Mouse (Mus musculus): ENCODE data around the gene Tnc. TPM values are rescaled to one million over a fixed set of nuclear protein-coding genes. Genes with fewer than 3 reads are reported as not detected.

The Tnc gene
- polyA plus RNA-seq, 1 experiment = 29.8 TPM

GRCm38 (mm10) chr4:64037513-64037912, 9.3 kb downstream of the Tnc start:
- no peak overlapping the region for H3K4me3 ChIP-seq (ENCODE audit: control insufficient read depth, insufficient read depth, low read length)
- no peak overlapping the region for H3K27ac ChIP-seq (ENCODE audit: control insufficient read depth, insufficient read depth, low read length)
- H3K36me3 ChIP-seq (ENCODE audit: control insufficient read depth, insufficient read depth, low read length) = no peaks in the 10 kb centered on the region
- TF ChIP-seq POLR2A (IDR thresholded peaks at IDR 0.05; ENCODE audit: control insufficient read depth, extremely low read depth, insufficient read depth, low read length, poor library complexity) = no peak
- no peak for TF ChIP-seq CTCF (IDR thresholded peaks at IDR 0.05; ENCODE audit: borderline replicate concordance, control insufficient read depth, extremely low read depth, insufficient read depth, low read length, poor library complexity)
- no peak for DNase-seq
- 90% methylated on average over 2 of the region's 2 CpGs for whole genome bisulfite sequencing
- no peaks in the 10 kb centered on the region for H3K27me3 ChIP-seq (ENCODE audit: control insufficient read depth, insufficient read depth, low read length)
- H3K4me1 ChIP-seq (replicated peaks; ENCODE audit: control insufficient read depth, insufficient read depth, low read length) = no peaks in the 10 kb centered on the region

GRCm38 (mm10) chr4:64034724-64035123, 12.1 kb downstream of the Tnc start:
- no peak overlapping the region for H3K4me3 ChIP-seq (ENCODE audit: control insufficient read depth, insufficient read depth, low read length)
- no peak for TF ChIP-seq CTCF (IDR thresholded peaks at IDR 0.05; ENCODE audit: borderline replicate concordance, control insufficient read depth, extremely low read depth, insufficient read depth, low read length, poor library complexity)
- no peak for TF ChIP-seq POLR2A (IDR thresholded peaks at IDR 0.05; ENCODE audit: control insufficient read depth, extremely low read depth, insufficient read depth, low read length, poor library complexity)
- no peak for DNase-seq
- no peaks in the 10 kb centered on the region for H3K27me3 ChIP-seq (ENCODE audit: control insufficient read depth, insufficient read depth, low read length)
- WGBS = 78% methylated on average over 1 of the region's 1 CpGs
- H3K4me1 ChIP-seq (replicated peaks; ENCODE audit: control insufficient read depth, insufficient read depth, low read length) = no peaks in the 10 kb centered on the region
- no peaks in the 10 kb centered on the region for H3K36me3 ChIP-seq (ENCODE audit: control insufficient read depth, insufficient read depth, low read length)
- no peak overlapping the region for H3K27ac ChIP-seq (ENCODE audit: control insufficient read depth, insufficient read depth, low read length)

DNA sequence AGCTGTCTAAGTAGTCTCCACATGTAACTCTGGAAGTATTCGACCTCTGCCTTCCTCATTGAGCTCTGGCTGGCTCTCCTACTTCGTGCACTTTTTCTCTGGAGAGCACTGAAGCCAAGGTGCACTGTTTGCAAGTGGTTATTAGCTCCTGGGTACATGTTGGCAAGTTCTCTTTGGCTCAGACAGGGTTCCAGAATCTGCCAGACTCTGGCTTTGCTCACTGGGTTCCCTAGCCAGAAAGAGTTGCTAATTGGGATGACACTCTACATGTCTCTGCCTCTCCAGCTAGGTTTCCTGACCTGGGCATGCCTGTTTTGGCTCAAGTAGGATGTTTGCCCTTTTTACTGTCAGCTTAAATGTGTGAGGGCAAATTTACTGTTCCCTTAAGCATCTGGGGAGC, 13.6 kb downstream of the Tnc start:
- Histone ChIP-seq H3K4me3 (ENCODE audit: control insufficient read depth, insufficient read depth, low read length) (no peak overlapping the region), H3K27me3 (ENCODE audit: control insufficient read depth, insufficient read depth, low read length) (no peaks in the 10 kb centered on the region), H3K27ac (ENCODE audit: control insufficient read depth, insufficient read depth, low read length) (no peak overlapping the region), H3K36me3 (ENCODE audit: control insufficient read depth, insufficient read depth, low read length) (no peaks in the 10 kb centered on the region), H3K4me1 (replicated peaks; ENCODE audit: control insufficient read depth, insufficient read depth, low read length) (no peaks in the 10 kb centered on the region)
- TF ChIP-seq POLR2A (IDR thresholded peaks at IDR 0.05; ENCODE audit: control insufficient read depth, extremely low read depth, insufficient read depth, low read length, poor library complexity) (no peak), CTCF (IDR thresholded peaks at IDR 0.05; ENCODE audit: borderline replicate concordance, control insufficient read depth, extremely low read depth, insufficient read depth, low read length, poor library complexity) (no peak)
- no peak for DNase-seq
- 46% methylated on average over 2 of the region's 2 CpGs for WGBS

DNA sequence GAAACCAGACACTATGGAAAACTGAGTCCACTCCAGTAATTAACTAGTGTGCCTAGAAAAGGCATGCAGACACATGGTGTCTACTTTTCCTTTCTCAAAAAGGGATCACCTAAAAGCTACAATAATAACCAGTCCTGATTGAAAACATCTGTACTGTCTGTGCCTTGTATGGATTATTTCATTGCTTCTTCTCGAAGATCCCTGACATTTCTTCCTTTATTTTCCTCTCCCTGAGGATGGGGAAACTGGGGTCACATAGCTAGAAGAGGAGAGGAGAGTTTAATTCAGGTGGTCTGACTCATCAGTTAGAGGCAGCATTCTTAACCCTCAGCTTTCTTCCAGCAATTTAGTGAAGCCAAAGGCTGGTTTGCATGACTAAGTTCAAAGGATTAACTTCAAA, 17.3 kb downstream of the Tnc start:
- WGBS = 83% methylated on average over 1 of the region's 1 CpGs
- no peaks in the 10 kb centered on the region for H3K4me1 ChIP-seq (replicated peaks; ENCODE audit: control insufficient read depth, insufficient read depth, low read length)
- H3K36me3 ChIP-seq (ENCODE audit: control insufficient read depth, insufficient read depth, low read length) = no peaks in the 10 kb centered on the region
- DNase-seq = no peak
- H3K4me3 ChIP-seq (ENCODE audit: control insufficient read depth, insufficient read depth, low read length) = no peak overlapping the region
- TF ChIP-seq CTCF (IDR thresholded peaks at IDR 0.05; ENCODE audit: borderline replicate concordance, control insufficient read depth, extremely low read depth, insufficient read depth, low read length, poor library complexity) (no peak), POLR2A (IDR thresholded peaks at IDR 0.05; ENCODE audit: control insufficient read depth, extremely low read depth, insufficient read depth, low read length, poor library complexity) (no peak)
- H3K27ac ChIP-seq (ENCODE audit: control insufficient read depth, insufficient read depth, low read length) = no peak overlapping the region
- no peaks in the 10 kb centered on the region for H3K27me3 ChIP-seq (ENCODE audit: control insufficient read depth, insufficient read depth, low read length)

DNA sequence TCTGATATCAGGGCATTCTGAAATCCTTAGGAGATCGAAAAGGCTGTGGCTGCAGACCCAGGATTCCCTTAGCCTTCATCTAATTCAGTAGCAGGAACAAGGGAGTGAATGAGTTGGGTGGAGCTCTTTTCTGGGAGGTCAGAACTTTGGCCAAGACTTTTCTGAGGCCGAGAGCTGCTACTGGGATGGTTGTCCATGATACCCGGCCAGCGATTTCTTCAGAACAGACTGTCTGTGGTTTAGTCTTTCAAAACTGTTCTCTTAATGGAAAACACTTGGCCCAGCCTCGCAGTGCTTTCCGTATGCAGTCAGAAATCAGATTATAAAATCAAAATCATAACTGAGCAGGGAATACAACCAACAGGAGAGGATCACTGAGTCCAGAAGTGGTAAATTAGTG, 21.2 kb downstream of the Tnc start:
- WGBS = 89% methylated on average over 6 of the region's 6 CpGs
- H3K27me3 ChIP-seq (ENCODE audit: control insufficient read depth, insufficient read depth, low read length) = no peaks in the 10 kb centered on the region
- H3K36me3 ChIP-seq (ENCODE audit: control insufficient read depth, insufficient read depth, low read length) = no peaks in the 10 kb centered on the region
- H3K27ac ChIP-seq (ENCODE audit: control insufficient read depth, insufficient read depth, low read length) = no peak overlapping the region
- no peak overlapping the region for H3K4me3 ChIP-seq (ENCODE audit: control insufficient read depth, insufficient read depth, low read length)
- TF ChIP-seq CTCF (IDR thresholded peaks at IDR 0.05; ENCODE audit: borderline replicate concordance, control insufficient read depth, extremely low read depth, insufficient read depth, low read length, poor library complexity) (no peak), POLR2A (IDR thresholded peaks at IDR 0.05; ENCODE audit: control insufficient read depth, extremely low read depth, insufficient read depth, low read length, poor library complexity) (no peak)
- no peaks in the 10 kb centered on the region for H3K4me1 ChIP-seq (replicated peaks; ENCODE audit: control insufficient read depth, insufficient read depth, low read length)
- no peak for DNase-seq

DNA sequence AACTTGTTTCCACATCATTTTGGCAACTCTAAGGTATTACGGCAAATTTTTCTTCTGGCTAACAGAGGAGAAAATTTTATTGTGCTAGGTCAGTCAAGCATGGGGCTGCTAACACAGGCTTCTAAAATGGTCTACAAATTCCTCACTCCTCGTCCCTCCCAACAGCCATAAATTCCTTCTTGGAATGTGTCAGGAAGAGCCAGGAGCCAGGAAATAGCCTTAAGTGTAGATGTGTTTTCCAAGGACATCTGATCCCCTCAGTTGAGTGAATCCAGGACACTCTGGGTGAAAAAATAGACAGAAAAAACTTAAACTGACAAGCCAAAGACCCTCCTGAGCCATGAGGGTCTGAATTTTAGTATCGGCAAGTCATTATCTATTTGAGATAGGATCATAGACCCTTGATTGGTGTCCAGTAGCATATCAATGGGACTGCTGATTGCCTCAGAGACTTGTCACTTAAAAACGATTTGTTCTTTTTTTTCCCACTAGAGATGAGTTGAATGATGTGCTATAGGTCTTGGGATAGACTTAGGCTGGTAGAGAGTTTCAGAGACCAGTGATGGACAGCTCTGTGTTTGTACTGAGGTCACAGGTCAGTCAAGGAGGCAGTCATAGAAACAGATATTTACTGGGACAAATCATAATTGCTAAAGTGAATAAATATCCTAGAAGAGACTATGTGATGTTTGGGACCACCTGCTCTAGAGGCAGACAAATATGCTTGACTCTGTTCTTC, 22.6 kb downstream of the Tnc start:
- no peak for DNase-seq
- Histone ChIP-seq H3K27me3 (ENCODE audit: control insufficient read depth, insufficient read depth, low read length) (no peaks in the 10 kb centered on the region), H3K4me1 (replicated peaks; ENCODE audit: control insufficient read depth, insufficient read depth, low read length) (no peaks in the 10 kb centered on the region), H3K4me3 (ENCODE audit: control insufficient read depth, insufficient read depth, low read length) (no peak overlapping the region), H3K27ac (ENCODE audit: control insufficient read depth, insufficient read depth, low read length) (no peak overlapping the region), H3K36me3 (ENCODE audit: control insufficient read depth, insufficient read depth, low read length) (no peaks in the 10 kb centered on the region)
- WGBS = 65% methylated on average over 4 of the region's 4 CpGs
- TF ChIP-seq CTCF (IDR thresholded peaks at IDR 0.05; ENCODE audit: borderline replicate concordance, control insufficient read depth, extremely low read depth, insufficient read depth, low read length, poor library complexity) = no peak
